Mouse (Mus musculus) erythroblast, embryonic 14.5 days (primary cell): ENCODE results near the gene Fam83d.

ENCODE experiments used
- GATA1 ChIP-seq: IDR thresholded peaks from 2 replicates; pipeline ENCODE4 v1.6.1; 2012; ENCODE audit warnings: low read length, inconsistent platforms, mixed read lengths
- TAL1 ChIP-seq: IDR thresholded peaks from 3 replicates; pipeline ENCODE4 v1.6.1; 2012; ENCODE audit warnings: low read length, inconsistent platforms, mixed read lengths

GRCm38 (mm10) chr2:158762339-158762738 lies 5.6 kb upstream of the Fam83d start:
- TF ChIP-seq GATA1 (no peak), TAL1 (no peak)
